Mouse (Mus musculus): ENCODE measurements around the gene Topaz1.

GRCm38 (mm10) chr9:122843760-122844159 lies 96.6 kb downstream of the Topaz1 start, which contains the start of gene Gm35549:
- TF ChIP-seq CTCF (IDR thresholded peaks at IDR 0.05) (no peak), EP300 (IDR thresholded peaks at IDR 0.05) (no peak)

Data from lung, postnatal 0 days (tissue).